Mouse (Mus musculus) limb, embryonic 10.5 days (tissue): ENCODE results near the gene Aox3. TPM values are rescaled to one million over a fixed set of nuclear protein-coding genes. Genes with fewer than 3 reads are reported as not detected.

Experiments used
- DNase-seq: peaks from one replicate; pipeline ENCODE4 v3.0.0-alpha.2; 2017; ENCODE audit warnings: low spot score
- H3K27ac ChIP-seq: fragments of 300-500 bp; sonication (generic); 2 replicates; pipeline ENCODE4 v1.5.1; 2016; ENCODE audit warnings: mild to moderate bottlenecking
- H3K27me3 ChIP-seq: fragments of 300-500 bp; sonication (generic); 2 replicates; pipeline ENCODE4 v1.6.1; 2016; ENCODE audit warnings: low read depth, mild to moderate bottlenecking; ENCODE audit not compliant: poor library complexity, severe bottlenecking
- H3K36me3 ChIP-seq: fragments of 300-500 bp; sonication (generic); 2 replicates; pipeline ENCODE4 v1.6.1; 2016; ENCODE audit warnings: mild to moderate bottlenecking, moderate library complexity
- H3K4me1 ChIP-seq: fragments of 300-500 bp; sonication (generic); 2 replicates; pipeline ENCODE4 v1.6.1; 2016
- H3K4me3 ChIP-seq: fragments of 300-500 bp; sonication (generic); 2 replicates; pipeline ENCODE4 v1.5.1; 2016; ENCODE audit warnings: mild to moderate bottlenecking, moderate library complexity
- H3K9me3 ChIP-seq: fragments of 300-500 bp; sonication (generic); replicated peaks from 2 replicates; pipeline ENCODE4 v1.6.1; 2016; ENCODE audit warnings: mild to moderate bottlenecking
- WGBS: fragments of 180-500 bp; shearing (Covaris S2); methylation state at CpG from one replicate; pipeline ENCODE4 v1.1.7; 2016; 5-methylcytosine and 5-hydroxymethylcytosine counted together
- polyA plus RNA-seq: library from polyadenylated mRNA; unstranded; fragments of >200 nt; fragmentation: Nextera tagmentation; extraction: Ambion mirVana; gene quantifications from 2 replicates; pipeline ENCODE4 v1.2.1, GENCODE M21; 2016

Gene Aox3
- polyA plus RNA-seq, 1 experiment from 2014 or later, result 0.94 TPM

DNA sequence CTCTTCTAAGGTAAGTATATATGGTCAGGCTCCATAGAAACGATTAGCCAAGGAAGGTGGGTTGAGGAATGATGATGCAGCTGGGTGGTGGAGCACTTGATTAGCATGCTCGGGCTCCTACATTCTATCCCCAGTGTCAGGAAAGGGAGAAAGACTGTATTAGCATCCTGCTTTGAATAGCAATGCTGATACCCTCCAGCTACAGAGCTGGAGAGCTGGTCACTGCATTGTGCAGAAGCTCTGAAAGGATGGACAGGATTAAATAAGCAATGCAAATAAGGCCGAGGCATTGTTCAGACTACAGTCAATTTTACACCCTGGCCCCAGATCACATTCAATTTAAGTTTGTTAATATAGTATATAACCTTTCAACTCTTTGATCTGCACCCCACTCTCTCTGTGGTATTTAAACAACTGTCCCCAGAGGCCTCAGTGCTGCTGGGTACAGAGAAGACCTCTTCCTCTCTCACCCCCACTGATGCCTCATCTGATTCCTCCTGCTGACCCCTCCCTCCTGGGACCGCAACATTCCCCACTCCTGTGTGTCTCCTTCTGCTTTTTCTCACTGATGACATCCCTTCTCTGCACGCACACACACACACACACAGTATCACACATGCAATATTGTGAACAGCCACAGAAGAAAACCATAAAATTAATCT is 75.7 kb downstream of the Aox3 start:
- H3K27me3 ChIP-seq, result no peaks in the 10 kb centered on the region
- no peak overlapping the region for H3K4me3 ChIP-seq
- WGBS, result 71% methylated on average over 5 of the region's 5 CpGs
- no peak for DNase-seq
- no peaks in the 10 kb centered on the region for H3K4me1 ChIP-seq
- no peaks in the 10 kb centered on the region for H3K36me3 ChIP-seq
- no peak overlapping the region for H3K27ac ChIP-seq
- no peaks in the 10 kb centered on the region for H3K9me3 ChIP-seq

DNA sequence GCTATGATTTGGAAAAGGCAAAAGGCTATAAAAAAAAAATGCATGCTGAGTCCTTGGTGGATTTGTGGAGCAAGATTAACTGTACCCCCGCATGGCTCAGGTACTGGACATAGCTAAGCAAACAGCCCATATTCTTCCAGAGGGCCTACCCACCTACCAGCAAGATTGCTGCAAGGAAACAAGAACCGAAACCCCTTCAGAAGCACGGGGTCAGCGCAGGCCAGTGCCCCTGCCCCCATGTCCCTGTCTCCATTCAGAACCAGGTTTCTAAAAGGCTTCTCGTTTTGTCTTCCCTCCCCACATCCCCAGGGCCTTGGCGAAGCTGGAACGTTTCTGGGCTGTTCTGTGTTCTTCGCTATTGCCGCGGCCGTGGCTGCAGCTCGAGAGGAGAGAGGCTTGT is 81.4 kb downstream of the Aox3 start:
- H3K36me3 ChIP-seq, result no peaks in the 10 kb centered on the region
- DNase-seq, result no peak
- H3K4me3 ChIP-seq, result no peak overlapping the region
- H3K27me3 ChIP-seq, result no peaks in the 10 kb centered on the region
- whole genome bisulfite sequencing, result 79% methylated on average over 12 of the region's 12 CpGs
- peaks cover 16% of the 10 kb centered on the region for H3K4me1 ChIP-seq
- no peak overlapping the region for H3K27ac ChIP-seq
- H3K9me3 ChIP-seq, result no peaks in the 10 kb centered on the region

GRCm38 (mm10) chr1:58194988-58195387 is 82.1 kb downstream of the Aox3 start:
- no peak overlapping the region for H3K4me3 ChIP-seq
- peaks cover 19% of the 10 kb centered on the region for H3K4me1 ChIP-seq
- no peaks in the 10 kb centered on the region for H3K27me3 ChIP-seq
- H3K27ac ChIP-seq, result no peak overlapping the region
- H3K9me3 ChIP-seq, result no peaks in the 10 kb centered on the region
- WGBS, result 75% methylated on average over 3 of the region's 3 CpGs
- DNase-seq, result no peak
- no peaks in the 10 kb centered on the region for H3K36me3 ChIP-seq

- DNase-seq, result no peak
- Histone ChIP-seq H3K4me3 (no peak overlapping the region), H3K27ac (no peak overlapping the region), H3K36me3 (no peaks in the 10 kb centered on the region), H3K9me3 (no peaks in the 10 kb centered on the region), H3K27me3 (no peaks in the 10 kb centered on the region), H3K4me1 (peaks cover 19% of the 10 kb centered on the region)
- WGBS, result 12% methylated on average over 10 of the region's 10 CpGs
These were observed 82.6 kb downstream of the Aox3 start for GRCm38 (mm10) chr1:58195541-58195940.

DNA sequence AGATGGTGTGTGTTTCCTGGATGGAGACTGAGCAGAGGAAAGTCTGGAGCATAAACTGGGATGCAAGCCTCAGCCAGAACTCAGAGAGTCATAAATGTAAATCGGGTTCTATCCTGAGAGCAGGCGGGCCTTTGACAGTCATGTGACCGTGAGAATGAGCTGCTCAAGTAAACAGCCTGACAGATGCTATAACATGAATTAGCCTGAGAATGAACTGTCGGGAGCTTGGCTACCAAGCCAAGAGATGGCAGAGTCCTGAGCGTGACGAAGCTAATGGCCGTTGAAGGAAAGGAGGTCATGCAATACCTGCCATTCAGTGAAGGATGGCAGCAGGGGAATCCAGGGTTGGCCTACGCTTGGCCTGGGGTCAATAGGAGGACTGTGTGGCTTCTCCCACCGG is 84.1 kb downstream of the Aox3 start:
- Histone ChIP-seq H3K4me3 (no peak overlapping the region), H3K4me1 (peaks cover 19% of the 10 kb centered on the region), H3K36me3 (no peaks in the 10 kb centered on the region), H3K27ac (no peak overlapping the region), H3K27me3 (no peaks in the 10 kb centered on the region), H3K9me3 (no peaks in the 10 kb centered on the region)
- WGBS, result 54% methylated on average over 9 of the region's 9 CpGs
- DNase-seq, result no peak

DNA sequence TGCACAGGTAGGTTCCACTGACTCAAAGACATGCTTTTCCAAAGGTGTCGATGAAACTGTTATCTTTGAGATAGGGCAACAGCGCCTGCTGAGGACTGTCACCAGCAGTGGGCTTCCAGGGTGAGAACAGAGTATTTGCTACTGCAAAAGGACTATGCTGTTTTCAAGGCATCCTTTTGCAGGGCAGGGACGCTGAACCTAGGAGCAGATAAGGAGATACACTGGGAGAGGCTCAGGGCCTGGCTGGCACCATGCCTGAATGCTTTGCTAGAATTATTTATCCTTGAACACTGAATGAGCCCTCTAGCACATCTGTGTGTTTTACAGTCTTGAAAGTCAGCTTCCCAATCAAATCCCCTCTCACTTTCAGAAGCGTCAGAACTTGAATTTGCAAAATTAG is 85.5 kb downstream of the Aox3 start:
- Histone ChIP-seq H3K9me3 (no peaks in the 10 kb centered on the region), H3K4me3 (no peak overlapping the region), H3K27me3 (no peaks in the 10 kb centered on the region), H3K36me3 (no peaks in the 10 kb centered on the region), H3K4me1 (peaks cover 19% of the 10 kb centered on the region), H3K27ac (no peak overlapping the region)
- DNase-seq, result no peak
- WGBS, result 75% methylated on average over 4 of the region's 4 CpGs

- no peak for DNase-seq
- Histone ChIP-seq H3K36me3 (no peaks in the 10 kb centered on the region), H3K27ac (no peak within 1 kb of the TSS), H3K9me3 (no peaks in the 10 kb centered on the region), H3K4me3 (no peak within 1 kb of the TSS), H3K4me1 (peaks cover 8% of the 10 kb centered on the region; the same call in 1 of the 2 replicates), H3K27me3 (no peaks in the 10 kb centered on the region)
- WGBS, result 78% methylated on average over 17 of the region's 17 CpGs
These were observed 97.3 kb downstream of the Aox3 start, which contains the start of gene Aox4 for GRCm38 (mm10) chr1:58210203-58210602. TSS of gene Aox4 (plus strand) at chr1:58210397.

DNA sequence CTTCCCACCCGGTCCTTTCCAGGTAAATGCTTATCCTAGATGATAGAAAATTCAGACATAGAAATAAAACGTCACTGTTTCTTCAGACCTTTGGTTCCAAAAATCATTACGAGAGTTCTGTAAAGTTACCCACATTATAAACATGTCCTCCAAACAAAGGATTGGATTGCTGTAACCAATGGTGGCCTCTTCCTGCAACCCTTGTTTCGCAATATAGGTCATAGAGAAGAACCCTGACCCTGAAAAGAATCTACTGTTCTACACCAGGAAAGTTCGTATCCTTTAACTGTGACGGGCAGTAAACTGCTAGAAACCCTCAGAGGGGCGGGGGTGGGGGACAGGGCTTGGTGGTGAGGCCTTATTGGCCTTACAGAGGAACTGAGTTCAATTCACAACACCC is 99.9 kb downstream of the Aox3 start:
- WGBS, result 82% methylated on average over 7 of the region's 7 CpGs
- Histone ChIP-seq H3K4me1 (peaks cover 8% of the 10 kb centered on the region; the same call in 1 of the 2 replicates), H3K36me3 (no peaks in the 10 kb centered on the region), H3K4me3 (no peak overlapping the region), H3K27me3 (no peaks in the 10 kb centered on the region), H3K27ac (no peak overlapping the region), H3K9me3 (no peaks in the 10 kb centered on the region)
- DNase-seq, result no peak

GRCm38 (mm10) chr1:58213838-58214237 is 100.9 kb downstream of the Aox3 start:
- 81% methylated on average over 5 of the region's 5 CpGs for WGBS
- DNase-seq, result no peak

GRCm38 (mm10) chr1:58215353-58215752 is 102.4 kb downstream of the Aox3 start:
- 90% methylated on average over 4 of the region's 4 CpGs for WGBS
- Histone ChIP-seq H3K27me3 (no peaks in the 10 kb centered on the region), H3K4me3 (no peak overlapping the region), H3K36me3 (no peaks in the 10 kb centered on the region), H3K9me3 (no peaks in the 10 kb centered on the region), H3K27ac (no peak overlapping the region), H3K4me1 (peaks cover 8% of the 10 kb centered on the region; the same call in 1 of the 2 replicates)
- DNase-seq, result no peak

More at GRCm38 (mm10) chr1:58213838-58214237, 100.9 kb downstream of the Aox3 start:
- no peak overlapping the region for H3K4me3 ChIP-seq
- H3K27me3 ChIP-seq, result no peaks in the 10 kb centered on the region
- no peaks in the 10 kb centered on the region for H3K9me3 ChIP-seq
- no peaks in the 10 kb centered on the region for H3K36me3 ChIP-seq
- no peak overlapping the region for H3K27ac ChIP-seq
- H3K4me1 ChIP-seq, result peaks cover 8% of the 10 kb centered on the region; the same call in 1 of the 2 replicates

DNA sequence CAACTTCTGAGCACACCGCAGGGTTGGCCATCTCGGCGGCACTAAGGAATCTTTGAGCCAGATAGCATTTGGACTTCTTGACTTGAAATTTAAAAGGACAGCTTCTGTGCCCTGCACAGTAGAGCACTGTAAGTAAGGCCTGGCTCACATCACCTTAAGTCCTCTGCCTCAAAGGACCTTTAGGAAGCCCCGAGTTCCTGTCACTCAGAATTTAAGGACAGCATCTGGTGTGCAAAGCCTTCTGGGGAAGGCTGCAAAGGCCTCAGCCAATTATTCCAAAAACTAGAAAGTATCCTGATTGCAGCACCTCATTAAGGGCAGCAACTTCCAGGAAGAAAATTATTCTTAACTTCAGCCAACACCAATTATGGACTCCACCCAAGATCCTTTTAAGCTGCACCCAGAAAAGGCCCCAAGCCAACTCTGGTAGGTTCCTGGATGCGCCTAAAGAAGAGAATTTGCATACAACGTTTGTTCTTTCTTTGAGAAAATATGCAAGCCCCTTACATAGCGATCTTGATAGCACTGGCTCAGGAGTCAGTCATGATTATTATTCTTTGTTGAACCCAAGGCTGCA is 103.1 kb downstream of the Aox3 start:
- 92% methylated on average over 7 of the region's 7 CpGs for WGBS

GRCm38 (mm10) chr1:58221070-58221469 is 108.1 kb downstream of the Aox3 start:
- DNase-seq, result no peak
- WGBS, result 85% methylated on average over 6 of the region's 6 CpGs
- H3K27ac ChIP-seq, result no peak overlapping the region
- H3K4me3 ChIP-seq, result no peak overlapping the region
- no peaks in the 10 kb centered on the region for H3K9me3 ChIP-seq
- H3K4me1 ChIP-seq, result peaks cover 5% of the 10 kb centered on the region; the same call in 1 of the 2 replicates
- H3K27me3 ChIP-seq, result no peaks in the 10 kb centered on the region
- no peaks in the 10 kb centered on the region for H3K36me3 ChIP-seq

More for the DNA sequence above, 103.1 kb downstream of the Aox3 start:
- no peaks in the 10 kb centered on the region for H3K36me3 ChIP-seq
- no peaks in the 10 kb centered on the region for H3K9me3 ChIP-seq
- H3K4me3 ChIP-seq, result no peak overlapping the region
- no peak for DNase-seq
- peaks cover 8% of the 10 kb centered on the region; the same call in 1 of the 2 replicates for H3K4me1 ChIP-seq
- H3K27me3 ChIP-seq, result no peaks in the 10 kb centered on the region
- no peak overlapping the region for H3K27ac ChIP-seq

GRCm38 (mm10) chr1:58221879-58222278 is 108.9 kb downstream of the Aox3 start:
- H3K9me3 ChIP-seq, result no peaks in the 10 kb centered on the region
- no peaks in the 10 kb centered on the region for H3K36me3 ChIP-seq
- no peak overlapping the region for H3K27ac ChIP-seq
- H3K4me3 ChIP-seq, result no peak overlapping the region
- H3K27me3 ChIP-seq, result no peaks in the 10 kb centered on the region
- H3K4me1 ChIP-seq, result peaks cover 5% of the 10 kb centered on the region; the same call in 1 of the 2 replicates
- no peak for DNase-seq
- 89% methylated on average over 5 of the region's 5 CpGs for WGBS
